Mouse (Mus musculus) adrenal gland, postnatal 14 days (tissue): ENCODE data around the gene Sugct. TPM values are rescaled to one million over a fixed set of nuclear protein-coding genes. Genes with fewer than 3 reads are reported as not detected.

Experiments
- DNase-seq: peaks from one replicate; pipeline ENCODE4 v3.0.0; 2021; ENCODE audit warnings: mixed read lengths
- total RNA-seq: library from RNA; stranded (reverse); gene quantifications from 2 replicates; pipeline ENCODE4 v1.2.3, GENCODE M21; 2021

The Sugct gene
- total RNA-seq, 1 experiment from 2014 or later: 6.6 TPM

DNA sequence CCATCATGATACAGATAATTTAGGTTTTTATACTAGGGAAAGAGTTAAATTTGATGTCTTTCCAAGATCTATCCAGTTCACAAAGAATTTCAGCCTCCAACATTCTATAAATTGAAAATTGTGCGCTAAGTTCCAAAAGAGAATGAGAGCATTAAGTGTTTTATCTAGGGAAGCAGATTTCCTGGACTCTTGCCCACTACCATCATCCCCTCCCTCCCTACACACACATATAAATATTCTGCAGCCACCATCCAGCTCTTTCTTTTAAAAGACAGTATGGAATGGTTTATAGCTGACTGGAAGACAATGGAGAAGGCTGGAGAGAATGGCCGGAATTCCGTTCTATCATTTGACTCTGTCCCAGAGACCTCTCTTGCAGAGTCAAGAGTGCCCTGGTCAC is 404.3 kb downstream of the Sugct start:
- DNase-seq: no peak

DNA sequence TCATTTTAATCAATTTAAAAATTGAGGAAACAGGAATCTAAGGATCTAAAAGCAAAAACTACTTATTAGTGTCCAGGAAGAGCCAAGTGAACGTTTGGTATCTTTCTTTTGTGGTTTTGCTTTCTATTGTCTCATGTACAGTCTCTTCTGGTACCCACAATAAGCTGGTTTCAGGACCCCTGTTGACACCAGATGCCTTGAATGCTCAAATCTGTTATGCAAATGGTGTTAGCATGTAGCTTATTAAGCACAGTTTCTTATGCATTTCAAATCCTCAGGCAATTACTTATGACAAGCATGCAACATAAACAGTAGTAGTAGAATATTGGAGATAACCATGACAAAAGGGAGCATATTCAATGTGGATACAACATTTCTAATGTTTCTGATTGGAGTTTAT is 407.0 kb downstream of the Sugct start:
- no peak for DNase-seq

DNA sequence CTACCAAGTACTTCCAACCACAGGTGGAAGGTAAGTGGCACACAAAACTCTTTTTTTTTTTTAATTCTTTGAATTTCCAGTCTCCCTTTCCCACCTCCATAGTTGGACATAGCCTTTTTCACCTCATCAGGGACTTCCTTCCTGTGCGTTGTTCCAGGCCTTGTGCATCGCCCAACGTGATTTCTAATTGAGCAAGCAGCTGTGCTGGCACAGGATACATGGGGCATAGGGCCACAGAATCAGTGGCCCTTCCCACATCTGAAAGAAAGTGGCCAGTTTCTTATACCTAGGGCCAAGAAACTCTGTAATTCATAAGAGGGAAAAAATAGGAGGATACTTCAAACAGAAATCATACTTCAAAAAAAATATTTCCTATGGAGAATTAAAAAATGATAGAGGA is 449.4 kb downstream of the Sugct start:
- no peak for DNase-seq

- peak; percentile 5 for DNase-seq
Observed at GRCm38 (mm10) chr13:17216524-17216923, 478.8 kb downstream of the Sugct start.

DNA sequence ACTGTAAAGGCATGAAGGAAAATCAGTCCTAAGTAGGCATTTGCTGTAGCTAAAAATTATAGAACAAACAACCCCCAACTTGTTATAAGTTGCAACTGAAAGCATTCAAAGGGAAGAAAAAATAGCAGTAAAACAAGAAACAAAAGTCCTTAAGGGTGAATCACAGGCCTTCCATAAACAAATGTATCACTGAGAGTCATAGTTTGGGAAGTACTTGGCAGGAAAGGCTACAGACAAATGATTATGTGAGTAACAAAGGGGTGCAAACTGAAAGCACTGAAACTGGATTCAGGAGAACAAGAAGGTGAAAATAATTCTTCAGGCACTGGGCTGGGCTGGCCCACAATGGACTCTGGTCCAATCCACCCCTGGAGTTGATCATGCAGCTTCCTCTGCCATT is 482.7 kb downstream of the Sugct start:
- DNase-seq: no peak

DNA sequence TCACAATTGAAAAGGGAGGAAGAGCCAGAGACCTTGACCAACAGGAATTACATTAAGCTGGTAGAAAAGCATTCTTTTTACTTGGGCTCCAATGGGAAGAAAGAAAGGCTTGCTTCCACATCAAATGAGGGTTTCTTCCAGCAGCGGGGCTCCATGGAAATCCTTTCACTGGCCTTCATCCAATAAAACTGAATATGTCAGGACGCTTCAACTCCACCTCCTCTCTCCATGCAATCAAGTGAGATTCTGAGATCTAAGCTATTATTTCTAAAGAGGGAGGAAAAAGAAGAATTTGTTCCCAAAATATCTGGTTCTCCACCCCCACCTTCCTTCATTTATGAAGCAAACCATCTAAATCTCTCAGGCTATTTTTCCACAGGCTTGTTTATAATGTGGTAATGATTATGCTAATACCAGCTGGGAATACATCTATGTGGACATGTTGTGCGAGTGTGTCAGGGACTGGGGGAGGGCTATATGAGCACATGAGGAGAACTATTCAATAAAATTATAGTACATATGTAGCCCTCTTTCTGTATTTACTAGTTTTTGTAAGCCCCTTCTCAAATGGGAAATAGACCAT is 505.1 kb downstream of the Sugct start:
- no peak for DNase-seq

DNA sequence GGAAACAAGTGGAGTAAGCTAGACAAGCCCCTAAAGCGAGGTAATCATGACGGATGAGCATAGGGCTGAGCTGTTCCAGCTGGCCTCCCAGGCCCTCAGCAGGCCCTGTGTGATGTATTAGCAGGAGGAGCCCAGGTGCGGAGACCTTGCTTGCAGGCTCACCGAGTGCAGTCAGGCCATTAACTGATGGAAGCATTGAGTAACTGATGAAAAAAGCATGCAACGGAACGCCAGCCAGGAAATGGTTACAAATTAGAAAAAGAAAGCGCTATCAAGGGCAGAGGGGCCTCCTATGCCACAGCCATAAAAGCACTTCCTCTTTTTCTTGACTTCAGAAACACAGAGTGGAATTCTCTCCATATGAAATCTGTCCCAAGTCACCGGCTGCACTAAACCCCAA is 510.1 kb downstream of the Sugct start:
- no peak for DNase-seq

DNA sequence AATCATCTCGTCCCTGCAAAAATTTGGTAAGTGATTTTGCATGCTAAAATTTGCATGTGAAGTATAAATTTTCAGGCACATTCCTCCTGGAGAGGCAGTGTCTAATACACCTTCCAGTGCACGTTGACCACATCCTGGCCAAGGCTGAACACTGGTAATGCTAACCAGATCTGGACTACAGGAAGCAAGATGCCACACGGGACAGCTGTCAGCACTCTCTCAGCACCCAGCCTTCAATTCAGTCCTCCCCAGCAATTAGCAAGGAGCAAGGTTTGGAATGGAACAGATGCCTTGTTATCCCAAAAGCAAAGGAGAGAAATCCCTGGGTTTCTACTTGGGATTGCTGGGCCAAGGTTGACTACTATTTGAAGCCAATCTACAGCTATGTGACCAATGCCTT is 529.4 kb downstream of the Sugct start:
- DNase-seq: no peak

GRCm38 (mm10) chr13:17164721-17165120 is 530.6 kb downstream of the Sugct start:
- DNase-seq: no peak

- DNase-seq: no peak
Observed at GRCm38 (mm10) chr13:17146441-17146992, 548.8 kb downstream of the Sugct start.

DNA sequence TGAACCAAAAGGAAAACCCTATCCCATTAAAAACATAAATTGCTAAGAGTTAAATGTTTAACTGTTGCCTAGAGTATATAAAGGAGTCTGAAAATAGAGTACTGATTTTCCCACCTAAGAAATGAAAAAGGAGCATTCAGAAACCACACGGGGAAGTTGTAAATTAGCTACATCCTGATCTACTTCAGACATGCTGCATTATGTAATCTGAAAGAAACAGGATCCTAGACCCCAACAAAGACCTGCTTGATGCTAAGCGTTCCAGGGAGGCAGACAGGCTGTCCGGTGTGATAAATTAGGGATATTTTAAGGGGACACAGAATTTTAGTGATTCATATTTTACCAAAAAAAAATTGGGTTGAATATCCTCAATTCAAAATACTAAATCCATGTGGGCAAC is 579.3 kb downstream of the Sugct start:
- no peak for DNase-seq

DNA sequence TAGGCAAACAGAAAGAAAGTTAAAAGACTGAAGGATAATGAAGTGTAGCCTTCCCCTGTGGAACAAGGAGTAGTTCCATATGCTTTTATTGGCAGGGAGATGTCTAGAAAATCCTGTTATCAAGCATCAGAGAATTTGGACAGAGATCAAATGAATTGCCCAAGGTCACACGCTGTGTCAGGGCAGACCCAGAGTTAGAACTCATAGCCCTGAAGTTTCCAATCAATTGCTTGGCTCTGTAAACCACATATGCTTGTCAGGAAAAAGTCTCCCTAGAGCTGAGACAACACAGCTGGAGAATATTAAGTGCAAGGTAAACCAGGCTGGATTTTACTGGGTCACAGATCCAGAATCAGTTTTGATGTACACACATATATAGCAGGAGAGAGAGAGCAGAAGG is 593.0 kb downstream of the Sugct start:
- no peak for DNase-seq

DNA sequence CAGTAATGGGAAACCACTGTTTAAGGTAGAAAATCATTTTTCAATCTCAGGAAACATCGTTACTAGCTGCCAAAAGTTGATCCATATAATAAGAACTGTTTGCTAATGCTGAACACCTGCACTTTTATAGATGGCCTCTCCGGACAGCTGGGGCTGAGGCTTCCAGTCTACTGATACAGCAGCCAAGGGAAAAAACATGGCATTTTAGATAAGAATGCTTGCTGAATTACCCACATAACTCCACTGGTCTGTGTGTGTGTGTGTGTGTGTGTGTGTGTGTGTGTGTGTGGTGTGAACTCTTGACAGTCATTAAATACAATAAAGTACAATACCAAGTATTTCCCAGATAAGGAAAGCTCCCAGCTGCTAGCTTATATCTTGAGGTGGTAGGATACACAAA is 608.8 kb downstream of the Sugct start:
- no peak for DNase-seq

GRCm38 (mm10) chr13:17086146-17086545 is 609.2 kb downstream of the Sugct start:
- no peak for DNase-seq

DNA sequence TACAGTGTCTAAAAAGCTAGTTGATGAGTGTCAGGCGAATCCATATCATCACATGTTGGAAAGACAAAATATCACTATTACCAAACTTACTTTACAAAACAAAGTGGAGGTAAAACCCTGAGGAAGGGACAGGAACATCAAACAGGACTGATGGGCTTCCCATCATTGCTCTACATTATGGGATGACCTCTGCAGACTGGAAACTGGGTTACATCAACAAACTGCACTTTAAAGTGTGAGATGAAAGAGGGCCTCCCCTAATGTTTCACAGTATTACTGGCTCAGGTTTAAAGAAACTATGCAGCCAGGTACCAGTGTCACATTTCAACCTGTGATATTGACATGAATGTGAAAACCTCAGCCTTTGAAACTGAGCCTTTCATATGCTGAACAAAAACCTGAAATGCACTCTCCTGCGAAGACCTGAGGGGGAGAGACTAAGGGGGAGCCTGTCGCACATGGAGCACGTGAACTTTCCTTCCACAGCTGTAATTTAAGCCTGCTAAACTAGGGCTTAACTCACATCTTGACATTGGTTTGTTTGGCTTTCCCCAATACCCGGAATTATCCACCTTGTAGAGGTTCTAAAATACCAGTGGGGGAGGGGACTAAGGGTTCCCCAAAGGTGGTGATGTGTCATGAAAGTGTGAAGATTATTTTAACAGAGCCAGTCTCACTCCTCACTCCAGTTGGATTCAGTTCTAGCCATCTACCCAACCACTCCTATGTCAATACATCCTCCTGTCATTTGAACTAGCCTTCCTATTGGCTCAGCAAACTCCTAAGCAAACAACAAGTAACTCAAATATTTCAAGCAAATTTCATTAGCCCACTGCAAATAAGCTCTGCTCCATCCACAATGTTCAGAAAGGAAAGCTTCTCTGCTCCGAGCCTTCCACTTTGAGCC is 610.2 kb downstream of the Sugct start:
- no peak for DNase-seq

- DNase-seq: no peak
Observed at GRCm38 (mm10) chr13:17081618-17082017, 613.7 kb downstream of the Sugct start.

DNA sequence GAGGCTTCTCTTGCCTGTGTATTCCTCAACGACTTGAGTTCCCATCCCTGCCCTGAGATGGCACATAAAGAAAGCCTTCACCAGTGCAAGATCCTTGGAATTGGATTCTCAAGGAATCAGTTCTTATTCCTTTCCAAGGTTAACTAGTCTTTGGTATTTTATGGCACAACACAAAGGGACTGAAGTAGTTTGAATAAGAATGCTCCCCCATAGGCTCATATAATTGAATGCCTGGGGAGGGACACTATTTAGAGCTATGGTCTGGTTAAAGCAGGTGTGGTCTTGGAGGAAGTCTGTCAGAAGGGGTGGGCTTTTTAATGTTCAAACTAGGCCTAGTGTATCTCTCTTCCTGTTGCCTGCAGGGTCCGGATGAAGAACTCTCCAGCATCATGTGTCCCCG is 629.8 kb downstream of the Sugct start:
- DNase-seq: no peak

GRCm38 (mm10) chr13:17056650-17057049 is 638.7 kb downstream of the Sugct start:
- DNase-seq: no peak

GRCm38 (mm10) chr13:17043426-17044224 is 651.7 kb downstream of the Sugct start:
- no peak for DNase-seq

GRCm38 (mm10) chr13:17042332-17042731 is 653.0 kb downstream of the Sugct start:
- no peak for DNase-seq

DNA sequence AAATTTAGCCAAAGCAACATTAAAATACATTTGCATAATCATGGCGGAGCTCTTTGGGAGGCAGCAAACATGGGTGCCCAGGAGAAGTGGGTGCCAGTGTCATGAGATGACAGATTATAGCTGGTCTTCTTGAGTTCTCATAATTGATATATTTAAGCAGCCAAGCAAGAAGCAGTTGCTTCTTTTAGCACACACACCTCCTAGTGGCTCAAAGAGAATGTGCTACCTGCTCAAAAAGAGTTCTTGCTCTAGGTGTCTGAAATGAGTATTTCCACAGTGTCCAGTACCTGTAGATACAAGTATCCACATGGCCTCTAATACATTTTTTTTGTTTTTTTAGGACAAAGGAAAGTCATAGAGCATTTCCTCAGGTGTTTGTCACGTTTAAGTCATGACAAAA is 655.6 kb downstream of the Sugct start:
- DNase-seq: no peak

DNA sequence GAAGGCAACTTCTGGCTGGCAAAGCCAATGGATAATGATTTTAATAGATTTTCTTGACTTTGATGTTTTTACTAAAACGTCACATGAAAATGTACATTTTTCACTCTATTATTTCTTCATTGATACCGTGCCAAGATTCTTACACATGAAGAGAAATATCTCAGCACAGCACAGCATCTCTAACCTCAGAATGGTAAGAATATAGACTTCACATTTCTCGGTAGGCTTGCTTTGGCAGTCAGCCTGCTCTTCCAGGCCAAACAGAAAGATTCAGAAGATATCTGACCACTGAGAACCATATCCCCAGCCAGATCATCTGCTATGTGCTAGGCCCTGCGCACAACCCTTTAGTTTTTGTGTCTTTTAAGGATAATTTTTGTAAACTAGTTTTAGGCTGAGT is 657.0 kb downstream of the Sugct start:
- DNase-seq: no peak

DNA sequence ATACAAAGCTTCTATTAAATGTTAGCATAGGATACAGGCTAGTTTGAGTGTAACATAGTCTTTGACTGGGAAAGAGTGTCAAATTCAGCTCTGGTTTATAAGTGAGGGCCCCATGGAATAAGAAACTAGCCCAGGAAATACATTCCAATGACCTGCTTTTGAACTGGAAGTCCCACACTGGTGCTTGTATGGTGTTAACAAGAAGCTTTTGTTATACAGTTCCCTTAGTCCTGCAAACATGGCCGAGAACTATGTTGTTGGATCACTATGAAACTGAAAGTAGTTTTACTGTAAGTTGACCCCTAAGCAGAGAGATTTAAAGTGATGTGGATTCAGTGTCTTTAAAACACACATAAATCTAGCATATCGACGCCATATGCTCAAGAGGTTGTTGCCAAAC is 657.5 kb downstream of the Sugct start:
- no peak for DNase-seq
